9 mouse cellular contexts compared by ENCODE assay signal in genomic region chr5:138994786-138995720, GRCm38 (mm10). TPM values are rescaled to one million over a fixed set of nuclear protein-coding genes. Genes with fewer than 3 reads are reported as not detected.
DNase-seq lines count a peak whose midpoint lies in the region; ATAC-seq and TF ChIP-seq lines count a peak whose summit lies in the region.
"Had no signal": no experiment of that assay in that cellular context is flagged by ENCODE, and none has a peak within 500 bp of the region (broad histone marks: within the 10 kb centered on the region; RNA-seq: fewer than 3 reads in every experiment).

No protein-coding gene starts in this region.

- peak; percentile 49 for ATAC-seq in embryonic facial prominence, embryonic 13.5 days (ENCODE audit: insufficient number of reproducible peaks, insufficient read depth, low FRiP score, low TSS enrichment, low read depth)
- peak; percentile 53 for ATAC-seq in kidney, embryonic 14.5 days (ENCODE audit: low FRiP score, low TSS enrichment)

- peak overlapping the region; percentile 94 for H3K4me2 ChIP-seq in embryonic facial prominence, embryonic 13.5 days
- peak overlapping the region; percentile 91 for H3K4me2 ChIP-seq in kidney, embryonic 14.5 days (replicated peaks; ENCODE audit: low read depth, low read length)
- peak overlapping the region; percentile 86 for H3K4me2 ChIP-seq in myocyte (ENCODE audit: low read depth)

- H3K4me1 ChIP-seq in spleen, adult 2 months (ENCODE audit: control insufficient read depth, insufficient read depth, insufficient read length): peaks cover 7% of the 10 kb centered on the region
- peaks cover 73% of the 10 kb centered on the region for H3K4me1 ChIP-seq in embryonic facial prominence, embryonic 13.5 days
- peaks cover 78% of the 10 kb centered on the region for H3K4me1 ChIP-seq in heart, embryonic 10.5 days
- peaks cover 47% of the 10 kb centered on the region for H3K4me1 ChIP-seq in kidney, embryonic 14.5 days (ENCODE audit: control insufficient read depth, insufficient read depth, low read length)
- H3K4me1 ChIP-seq in liver, adult 2 months (ENCODE audit: control insufficient read depth, insufficient read depth, low read length): peaks cover 21% of the 10 kb centered on the region
- H3K4me1 ChIP-seq in testis, adult 2 months (ENCODE audit: control insufficient read depth, insufficient read depth, low read length): peaks cover 40% of the 10 kb centered on the region

- TF ChIP-seq POLR2A in spleen, adult 2 months (IDR thresholded peaks at IDR 0.05; ENCODE audit: low read depth, low read length): no peak
- peak; percentile 81 for TF ChIP-seq POLR2A in liver, adult 2 months (IDR thresholded peaks at IDR 0.05; ENCODE audit: extremely low read depth, insufficient read depth, low read length)
- peak; percentile 68 for TF ChIP-seq POLR2A in myocyte (IDR thresholded peaks at IDR 0.05; ENCODE audit: insufficient read length, low read depth)
- no peak; the same call in 1 of the 2 replicates for TF ChIP-seq POLR2A in testis, adult 2 months (IDR thresholded peaks at IDR 0.05; ENCODE audit: control insufficient read depth, low read depth, low read length)

- no peaks in the 10 kb centered on the region for H3K9me3 ChIP-seq in embryonic facial prominence, embryonic 13.5 days
- H3K9me3 ChIP-seq in heart, embryonic 10.5 days: no peaks in the 10 kb centered on the region
- H3K9me3 ChIP-seq in kidney, embryonic 14.5 days (ENCODE audit: control insufficient read depth, low read length): no peaks in the 10 kb centered on the region

- peak overlapping the region; percentile 79 for H3K27ac ChIP-seq in spleen, adult 2 months (ENCODE audit: insufficient read depth, low read length)
- H3K27ac ChIP-seq in embryonic facial prominence, embryonic 13.5 days: peak overlapping the region; percentile 88
- H3K27ac ChIP-seq in heart, embryonic 10.5 days: peak overlapping the region; percentile 95
- H3K27ac ChIP-seq in kidney, embryonic 14.5 days (ENCODE audit: low read depth, low read length): peak overlapping the region; percentile 91
- peak overlapping the region; percentile 87 for H3K27ac ChIP-seq in liver, adult 2 months (replicated peaks; ENCODE audit: insufficient read depth, low read depth, low read length)
- H3K27ac ChIP-seq in testis, adult 2 months (ENCODE audit: control insufficient read depth, insufficient read depth, low read depth, low read length): peak overlapping the region; percentile 64

- WGBS in spleen, adult 2 months: 8% methylated on average over 103 of the region's 127 CpGs
- under 1% methylated on average over 87 of the region's 127 CpGs for WGBS in embryonic facial prominence, embryonic 13.5 days
- WGBS in heart, embryonic 10.5 days: 4% methylated on average over 106 of the region's 127 CpGs
- under 1% methylated on average over 103 of the region's 127 CpGs for WGBS in kidney, embryonic 14.5 days
- WGBS in liver, adult 2 months: 9% methylated on average over 120 of the region's 127 CpGs

- H3ac ChIP-seq in myocyte (ENCODE audit: control insufficient read depth, insufficient read length): peak overlapping the region; percentile 94

- TF ChIP-seq CTCF in spleen, adult 2 months (IDR thresholded peaks at IDR 0.05; ENCODE audit: extremely low read depth, insufficient read depth, insufficient read length, insufficient replicate concordance): no peak
- no peak for TF ChIP-seq CTCF in liver, adult 2 months (IDR thresholded peaks at IDR 0.05; ENCODE audit: low read depth, low read length)
- TF ChIP-seq CTCF in testis, adult 2 months (IDR thresholded peaks at IDR 0.05; ENCODE audit: control insufficient read depth, insufficient read depth, insufficient replicate concordance, low read depth, low read length): no peak

- peak overlapping the region; percentile 54 for H3K4me3 ChIP-seq in spleen, adult 2 months (ENCODE audit: extremely low read depth, insufficient read depth, insufficient read length)
- peak overlapping the region; percentile 79 for H3K4me3 ChIP-seq in embryonic facial prominence, embryonic 13.5 days
- H3K4me3 ChIP-seq in heart, embryonic 10.5 days: peak overlapping the region; percentile 83
- H3K4me3 ChIP-seq in kidney, embryonic 14.5 days (ENCODE audit: low read length): peak overlapping the region; percentile 80
- H3K4me3 ChIP-seq in liver, adult 2 months (ENCODE audit: insufficient read depth, low read depth, low read length): peak overlapping the region; percentile 83
- peak overlapping the region; percentile 92 for H3K4me3 ChIP-seq in myocyte
- peak overlapping the region; percentile 88 for H3K4me3 ChIP-seq in testis, adult 2 months (ENCODE audit: control insufficient read depth, low read depth, low read length)

- H3K27me3 ChIP-seq in spleen, adult 2 months (ENCODE audit: control insufficient read depth, insufficient read depth, low read length): peaks cover 32% of the 10 kb centered on the region
- peaks cover 90% of the 10 kb centered on the region for H3K27me3 ChIP-seq in embryonic facial prominence, embryonic 13.5 days
- peaks cover 92% of the 10 kb centered on the region for H3K27me3 ChIP-seq in heart, embryonic 10.5 days (ENCODE audit: insufficient read depth, poor library complexity, severe bottlenecking)
- peaks cover 40% of the 10 kb centered on the region for H3K27me3 ChIP-seq in kidney, embryonic 14.5 days (ENCODE audit: control insufficient read depth, insufficient read depth, low read length)
- no peaks in the 10 kb centered on the region for H3K27me3 ChIP-seq in liver, adult 2 months (ENCODE audit: control insufficient read depth, insufficient read depth, low read length)
- H3K27me3 ChIP-seq in myocyte (ENCODE audit: control insufficient read depth, insufficient read depth, insufficient read length): no peaks in the 10 kb centered on the region
- H3K27me3 ChIP-seq in testis, adult 2 months (ENCODE audit: control insufficient read depth, insufficient read depth, low read length): peaks cover 4% of the 10 kb centered on the region

- H3K79me2 ChIP-seq in liver, adult 2 months (ENCODE audit: control insufficient read depth, insufficient read depth, low read length): no peaks in the 10 kb centered on the region; the same call in 1 of the 2 replicates
- H3K79me2 ChIP-seq in myocyte (ENCODE audit: control insufficient read depth, insufficient read depth): peaks cover 38% of the 10 kb centered on the region

- peak overlapping the region; percentile 83 for H3K9ac ChIP-seq in embryonic facial prominence, embryonic 13.5 days
- peak overlapping the region; percentile 85 for H3K9ac ChIP-seq in kidney, embryonic 14.5 days (ENCODE audit: low read depth, low read length)
- H3K9ac ChIP-seq in liver, adult 2 months (ENCODE audit: low read depth, low read length): peak overlapping the region; percentile 94

- DNase-seq in spleen, adult 2 months (ENCODE audit: low read depth in 1 of 2, low spot score in 2 of 2): peak in 1 of 2 experiments; percentile 17
- no peak for DNase-seq in spleen, adult 12 weeks (ENCODE audit: low spot score)
- peak; percentile 89 for DNase-seq in heart, embryonic 10.5 days (ENCODE audit: low spot score)
- DNase-seq in liver, adult 2 months (ENCODE audit: extremely low read depth, low read depth, low spot score): peak; percentile 75

- H3K36me3 ChIP-seq in spleen, adult 2 months (ENCODE audit: control insufficient read depth, insufficient read depth, low read length): no peaks in the 10 kb centered on the region
- H3K36me3 ChIP-seq in embryonic facial prominence, embryonic 13.5 days: no peaks in the 10 kb centered on the region
- H3K36me3 ChIP-seq in heart, embryonic 10.5 days: peaks cover 12% of the 10 kb centered on the region; the same call in 1 of the 2 replicates
- H3K36me3 ChIP-seq in kidney, embryonic 14.5 days (ENCODE audit: control insufficient read depth, insufficient read depth, low read length): no peaks in the 10 kb centered on the region
- no peaks in the 10 kb centered on the region for H3K36me3 ChIP-seq in liver, adult 2 months (ENCODE audit: control insufficient read depth, insufficient read depth, low read length)
- H3K36me3 ChIP-seq in myocyte (ENCODE audit: control insufficient read depth, insufficient read depth): no peaks in the 10 kb centered on the region
- no peaks in the 10 kb centered on the region for H3K36me3 ChIP-seq in testis, adult 2 months (ENCODE audit: control insufficient read depth, insufficient read depth, low read length)

TF ChIP-seq in myocyte, 11 proteins besides CTCF, POLR2A, EP300 and RAD21:
- TF ChIP-seq MYOD1 (IDR thresholded peaks at IDR 0.05; ENCODE audit: control insufficient read depth in 1 of 3, insufficient read length in 2 of 3, low read depth in 2 of 3) (peak in 1 of 3 experiments; percentile 1), CEBPB (IDR thresholded peaks at IDR 0.05; ENCODE audit: insufficient read depth, poor library complexity, severe bottlenecking) (no peak), POLR2AphosphoS2 (IDR thresholded peaks at IDR 0.05; ENCODE audit: insufficient read length, low read depth) (peak; percentile 81)
TF ChIP-seq in myocyte: peak in this region for 2.

RNA-seq across cellular contexts. Expression of gene Pdgfa, which starts 2.1 kb away (rescaled TPM):
- 7.1 and 12.9 TPM in 2 replicates for polyA plus RNA-seq in spleen, adult 2 months (2012; rRNA removed)
- polyA plus RNA-seq in embryonic facial prominence, embryonic 13.5 days (2015; fragmentation: Nextera tagmentation; extraction: Ambion mirVana): 58.6 and 58.8 TPM in 2 replicates
- 22.5 and 23.6 TPM in 2 replicates for polyA plus RNA-seq in heart, embryonic 10.5 days (2016; fragmentation: Nextera tagmentation; extraction: Ambion mirVana)
- polyA plus RNA-seq in kidney, embryonic 14.5 days (2014; fragmentation: Nextera tagmentation; extraction: Ambion mirVana): 57.7 and 70.2 TPM in 2 replicates
- total RNA-seq in liver, adult 2 months (2014; rRNA removed): 2.8 and 3.2 TPM in 2 replicates
- polyA plus RNA-seq in liver, adult 2 months (2012; rRNA removed): 1.8 and 3.4 TPM in 2 replicates
- polyA plus RNA-seq in myocyte (2012; fragmentation: generic; extraction: Trizol): 43.7 TPM
- 10.1 and 10.5 TPM in 2 replicates for polyA plus RNA-seq in testis, adult 2 months (2012; rRNA removed)
- total RNA-seq: MEL had no signal

Comparison
In these comparisons a context has a peak if more than half of its experiments do, and no peak if none do; other contexts are left out.
1. POLR2A ChIP-seq: peak in liver, adult 2 months (single experiment) and myocyte (single experiment); none in spleen, adult 2 months (single experiment) and testis, adult 2 months (single experiment).
2. Peak in every context shown above with its lines, with median percentiles within 50 percentile points of each other: H3K27ac ChIP-seq, H3K4me3 ChIP-seq, H3K4me2 ChIP-seq and H3K9ac ChIP-seq.